Mouse (Mus musculus) midbrain, embryonic 10.5 days (tissue): ENCODE measurements at regions not wholly inside any gene's neighbourhood (a gene's known extent, or its start where the extent isn't known, plus 50 kb on each side); places are given as distances from the start of the nearest gene placed in this dataset.
"Not testable (repeated sequence)": the region's sequence is repeated elsewhere in the genome, so short reads cannot be mapped to it uniquely, and the experiment has no call there.

Source experiments
- DNase-seq: peaks from one replicate; pipeline ENCODE4 v3.0.0-alpha.2; 2017; ENCODE audit warnings: low spot score
- H3K27ac ChIP-seq: fragments of 300-500 bp; sonication (generic); replicated peaks from 2 replicates; pipeline ENCODE4 v1.5.1; 2016; ENCODE audit warnings: mild to moderate bottlenecking
- H3K27me3 ChIP-seq: fragments of 300-500 bp; sonication (generic); 2 replicates; pipeline ENCODE4 v1.6.1; 2016; ENCODE audit warnings: low read depth, mild to moderate bottlenecking; ENCODE audit not compliant: poor library complexity, severe bottlenecking
- H3K36me3 ChIP-seq: fragments of 300-500 bp; sonication (generic); 2 replicates; pipeline ENCODE4 v1.6.1; 2016; ENCODE audit warnings: mild to moderate bottlenecking, moderate library complexity
- H3K4me1 ChIP-seq: fragments of 300-500 bp; sonication (generic); 2 replicates; pipeline ENCODE4 v1.6.1; 2016
- H3K4me3 ChIP-seq: fragments of 300-500 bp; sonication (generic); 2 replicates; pipeline ENCODE4 v1.5.1; 2016; ENCODE audit warnings: mild to moderate bottlenecking, moderate library complexity
- H3K9me3 ChIP-seq: fragments of 300-500 bp; sonication (generic); replicated peaks from 2 replicates; pipeline ENCODE4 v1.6.1; 2016; ENCODE audit warnings: mild to moderate bottlenecking
- WGBS: fragments of 180-500 bp; shearing (Covaris S2); methylation state at CpG from one replicate; pipeline ENCODE4 v1.1.7; 2016; 5-methylcytosine and 5-hydroxymethylcytosine counted together

GRCm38 (mm10) chr14:61739453-61739852 lies 132.2 kb downstream of the Kcnrg start:
- Histone ChIP-seq H3K27me3 (no peaks in the 10 kb centered on the region), H3K27ac (no peak overlapping the region), H3K4me1 (peaks cover 29% of the 10 kb centered on the region), H3K4me3 (no peak overlapping the region), H3K9me3 (no peaks in the 10 kb centered on the region), H3K36me3 (no peaks in the 10 kb centered on the region)
- 94% methylated on average over 1 of the region's 1 CpGs for WGBS
- DNase-seq = no peak

GRCm38 (mm10) chr14:61743855-61744408 lies 136.7 kb downstream of the Kcnrg start:
- WGBS = 47% methylated on average over 4 of the region's 4 CpGs
- H3K36me3 ChIP-seq = no peaks in the 10 kb centered on the region
- no peak overlapping the region for H3K4me3 ChIP-seq
- no peak for DNase-seq
- H3K27me3 ChIP-seq = no peaks in the 10 kb centered on the region
- H3K27ac ChIP-seq = no peak overlapping the region
- H3K4me1 ChIP-seq = peaks cover 6% of the 10 kb centered on the region; the same call in 1 of the 2 replicates
- no peaks in the 10 kb centered on the region for H3K9me3 ChIP-seq

GRCm38 (mm10) chr14:61753421-61753820 lies 146.2 kb downstream of the Kcnrg start:
- Histone ChIP-seq H3K4me3 (no peak overlapping the region), H3K9me3 (no peaks in the 10 kb centered on the region), H3K36me3 (no peaks in the 10 kb centered on the region), H3K27me3 (peaks cover 4% of the 10 kb centered on the region; the same call in 1 of the 2 replicates), H3K4me1 (peaks cover 11% of the 10 kb centered on the region), H3K27ac (no peak overlapping the region)
- no peak for DNase-seq
- 87% methylated on average over 3 of the region's 3 CpGs for WGBS

- no peak for DNase-seq
- no peaks in the 10 kb centered on the region for H3K36me3 ChIP-seq
- H3K4me3 ChIP-seq = no peak overlapping the region
- no peaks in the 10 kb centered on the region for H3K9me3 ChIP-seq
- WGBS = 20% methylated on average over 1 of the region's 1 CpGs
- peaks cover 8% of the 10 kb centered on the region; the same call in 1 of the 2 replicates for H3K27me3 ChIP-seq
- H3K27ac ChIP-seq = no peak overlapping the region
- H3K4me1 ChIP-seq = peaks cover 11% of the 10 kb centered on the region
Observed at GRCm38 (mm10) chr14:61756651-61757050, 149.4 kb downstream of the Kcnrg start.

- Histone ChIP-seq H3K9me3 (no peaks in the 10 kb centered on the region), H3K4me1 (peaks cover 11% of the 10 kb centered on the region), H3K27ac (peak overlapping the region; percentile 74), H3K4me3 (peak overlapping the region; percentile 41), H3K36me3 (no peaks in the 10 kb centered on the region), H3K27me3 (peaks cover 8% of the 10 kb centered on the region; the same call in 1 of the 2 replicates)
- DNase-seq = peak; percentile 44
- WGBS = 10% methylated on average over 14 of the region's 15 CpGs
Observed at GRCm38 (mm10) chr14:61757086-61757822, 150.0 kb downstream of the Kcnrg start.

GRCm38 (mm10) chr14:61757823-61758175 lies 150.5 kb downstream of the Kcnrg start:
- 48% methylated on average over 7 of the region's 7 CpGs for WGBS
- H3K36me3 ChIP-seq = no peaks in the 10 kb centered on the region
- peak overlapping the region; percentile 74 for H3K27ac ChIP-seq
- no peaks in the 10 kb centered on the region for H3K9me3 ChIP-seq
- no peak for DNase-seq
- peak overlapping the region; percentile 41; the same call in 1 of the 2 replicates for H3K4me3 ChIP-seq
- H3K27me3 ChIP-seq = peaks cover 8% of the 10 kb centered on the region; the same call in 1 of the 2 replicates
- peaks cover 11% of the 10 kb centered on the region for H3K4me1 ChIP-seq

DNA sequence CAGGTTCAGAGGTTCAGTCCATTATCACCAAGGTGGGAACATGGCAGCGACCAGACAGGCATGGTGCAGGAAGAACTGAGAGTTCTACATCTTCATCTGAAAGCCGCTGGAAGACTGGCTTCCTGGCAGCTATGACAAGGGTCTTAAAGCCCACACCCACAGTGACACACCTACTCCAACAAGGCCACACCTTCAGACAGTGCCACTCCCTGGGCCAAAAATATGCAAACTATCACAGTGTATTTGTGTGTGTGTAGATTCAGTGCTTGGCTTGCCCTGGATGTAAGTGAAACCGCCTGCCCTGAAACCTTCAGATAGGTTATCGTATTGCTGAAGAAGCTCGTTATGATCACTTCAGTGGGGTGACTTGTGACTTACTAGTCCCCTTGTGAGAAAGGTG lies 151.3 kb downstream of the Kcnrg start:
- 88% methylated on average over 5 of the region's 5 CpGs for WGBS
- no peak for DNase-seq

DNA sequence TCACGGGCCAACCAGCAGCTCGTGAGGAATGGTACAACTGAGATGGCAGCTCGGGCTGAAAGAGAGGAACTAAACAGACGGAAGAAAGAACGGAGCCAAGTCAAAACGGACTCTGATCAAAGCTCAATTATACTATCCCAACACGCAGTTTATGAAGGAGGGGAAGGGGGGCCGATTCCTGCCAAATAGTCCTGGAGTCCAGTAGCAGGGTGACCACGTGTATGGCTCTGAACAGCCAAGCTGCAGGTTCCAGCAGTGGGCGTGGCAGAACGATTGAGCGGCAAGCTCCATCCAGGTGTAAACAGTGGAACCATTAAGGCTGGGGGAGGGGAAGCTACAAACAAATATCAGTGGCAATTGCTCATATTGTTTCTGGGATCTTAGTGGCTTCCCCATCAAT lies 152.9 kb downstream of the Kcnrg start:
- not testable (repeated sequence) for H3K27me3 ChIP-seq, DNase-seq, H3K9me3 ChIP-seq, H3K36me3 ChIP-seq, H3K4me3 ChIP-seq, H3K27ac ChIP-seq
- H3K4me1 ChIP-seq = peaks cover 11% of the 10 kb centered on the region
- whole genome bisulfite sequencing = 84% methylated on average over 12 of the region's 12 CpGs

More for the DNA sequence above, 151.3 kb downstream of the Kcnrg start:
- Histone ChIP-seq H3K4me1 (peaks cover 11% of the 10 kb centered on the region), H3K9me3 (no peaks in the 10 kb centered on the region), H3K27me3 (peaks cover 8% of the 10 kb centered on the region; the same call in 1 of the 2 replicates), H3K27ac (no peak overlapping the region), H3K4me3 (no peak overlapping the region), H3K36me3 (no peaks in the 10 kb centered on the region)

DNA sequence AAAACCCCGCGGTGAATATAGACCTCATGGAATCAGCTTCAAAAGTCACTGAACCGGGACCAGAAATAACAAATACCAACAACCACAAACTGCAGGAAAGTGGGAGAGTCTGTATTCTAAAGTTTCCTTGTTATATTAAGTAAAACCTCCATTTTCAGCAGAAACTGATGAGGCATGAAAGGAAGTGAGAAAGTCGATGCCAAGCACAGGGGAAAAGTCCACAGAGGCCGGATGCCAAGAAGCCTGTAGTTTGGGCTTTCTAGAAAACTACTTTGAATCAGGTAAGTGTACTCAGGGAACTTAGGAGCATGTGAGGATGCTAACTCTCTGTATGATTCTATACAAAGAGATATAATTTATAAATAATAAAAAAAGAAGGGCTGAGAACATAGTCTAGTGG lies 154.8 kb downstream of the Kcnrg start:
- no peak overlapping the region for H3K27ac ChIP-seq
- H3K9me3 ChIP-seq = peaks cover 4% of the 10 kb centered on the region; the same call in 1 of the 2 replicates
- DNase-seq = no peak
- H3K4me1 ChIP-seq = peaks cover 9% of the 10 kb centered on the region
- H3K36me3 ChIP-seq = no peaks in the 10 kb centered on the region
- H3K27me3 ChIP-seq = peaks cover 8% of the 10 kb centered on the region; the same call in 1 of the 2 replicates
- no peak overlapping the region for H3K4me3 ChIP-seq
- WGBS = 93% methylated on average over 5 of the region's 5 CpGs

- Histone ChIP-seq H3K36me3 (no peaks in the 10 kb centered on the region), H3K9me3 (no peaks in the 10 kb centered on the region), H3K4me3 (no peak overlapping the region), H3K27me3 (no peaks in the 10 kb centered on the region), H3K4me1 (no peaks in the 10 kb centered on the region), H3K27ac (no peak overlapping the region)
- whole genome bisulfite sequencing = 84% methylated on average over 5 of the region's 5 CpGs
- no peak for DNase-seq
Observed at GRCm38 (mm10) chr14:61769881-61770280, 162.6 kb downstream of the Kcnrg start.

DNA sequence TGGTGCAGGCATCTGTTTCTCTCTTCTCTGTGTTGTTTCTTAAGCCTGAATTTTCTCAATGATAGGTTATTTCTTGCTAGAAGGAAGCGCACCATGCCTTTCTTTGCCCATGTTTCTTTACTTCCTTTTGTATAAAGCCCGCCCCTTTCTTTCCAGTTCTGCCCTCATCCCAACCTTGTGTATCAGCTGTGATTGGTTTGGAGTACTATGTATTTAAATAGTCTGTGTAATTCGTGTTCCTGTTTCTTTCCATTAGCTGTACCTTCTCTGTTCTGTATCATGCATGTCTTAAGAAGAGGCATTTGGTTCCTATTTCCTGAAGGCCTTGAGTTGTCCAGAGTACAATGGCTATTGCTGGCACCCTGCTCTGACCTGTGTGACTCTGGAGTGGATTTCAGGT lies 166.9 kb downstream of the Kcnrg start:
- H3K36me3 ChIP-seq = no peaks in the 10 kb centered on the region
- 80% methylated on average over 3 of the region's 3 CpGs for WGBS

DNA sequence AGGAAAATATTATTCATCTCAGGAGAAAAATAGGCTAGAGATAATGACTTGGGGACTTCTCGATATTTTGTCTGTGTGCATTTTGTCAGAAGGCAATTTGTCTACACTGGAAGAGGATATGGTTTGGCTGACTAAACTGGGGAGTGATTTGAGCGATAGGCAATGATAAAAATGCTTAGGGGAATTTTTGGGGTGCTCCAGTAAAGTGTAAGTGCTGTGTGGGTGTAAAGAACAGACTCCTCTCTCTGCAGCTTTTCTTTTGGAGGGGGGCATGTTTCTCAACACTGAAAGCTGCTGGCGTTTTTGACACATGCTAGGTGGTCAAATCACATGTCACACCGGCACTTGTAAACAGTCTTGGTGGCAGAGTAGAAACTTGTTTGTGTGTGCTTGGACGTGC lies 171.4 kb downstream of the Kcnrg start:
- H3K9me3 ChIP-seq = no peaks in the 10 kb centered on the region

More for the DNA sequence above, 166.9 kb downstream of the Kcnrg start:
- no peak for DNase-seq
- Histone ChIP-seq H3K4me1 (no peaks in the 10 kb centered on the region), H3K9me3 (no peaks in the 10 kb centered on the region), H3K27ac (no peak overlapping the region), H3K27me3 (no peaks in the 10 kb centered on the region), H3K4me3 (no peak overlapping the region)

GRCm38 (mm10) chr14:61783206-61783605 lies 175.9 kb downstream of the Kcnrg start:
- Histone ChIP-seq H3K36me3 (no peaks in the 10 kb centered on the region), H3K27ac (no peak overlapping the region), H3K4me3 (no peak overlapping the region), H3K27me3 (no peaks in the 10 kb centered on the region), H3K4me1 (no peaks in the 10 kb centered on the region), H3K9me3 (no peaks in the 10 kb centered on the region)
- WGBS = 81% methylated on average over 3 of the region's 3 CpGs
- DNase-seq = no peak

More for the DNA sequence above, 171.4 kb downstream of the Kcnrg start:
- 89% methylated on average over 5 of the region's 5 CpGs for WGBS
- H3K4me3 ChIP-seq = no peak overlapping the region
- no peaks in the 10 kb centered on the region for H3K4me1 ChIP-seq
- no peak for DNase-seq
- H3K27ac ChIP-seq = no peak overlapping the region
- no peaks in the 10 kb centered on the region for H3K27me3 ChIP-seq
- H3K36me3 ChIP-seq = no peaks in the 10 kb centered on the region
